Mouse (Mus musculus) brain, embryonic 14.5 days (tissue): ENCODE measurements at regions not wholly inside any gene's neighbourhood (a gene's known extent, or its start where the extent isn't known, plus 50 kb on each side); places are given as distances from the start of the nearest gene placed in this dataset.

Source experiments
- CTCF ChIP-seq: fragments of 200-500 bp; IDR thresholded peaks from 2 replicates; pipeline ENCODE4 v1.5.1; 2012; ENCODE audit warnings: inconsistent platforms, mild to moderate bottlenecking, moderate library complexity, borderline replicate concordance; ENCODE audit not compliant: insufficient read depth, insufficient read length; ENCODE audit errors: extremely low read depth
- POLR2A ChIP-seq: fragments of 200-500 bp; IDR thresholded peaks from 2 replicates; pipeline ENCODE4 v1.6.1; 2012; ENCODE audit warnings: mild to moderate bottlenecking, inconsistent platforms, borderline replicate concordance; ENCODE audit not compliant: poor library complexity, insufficient read depth, insufficient read length, severe bottlenecking; ENCODE audit errors: extremely low read depth

DNA sequence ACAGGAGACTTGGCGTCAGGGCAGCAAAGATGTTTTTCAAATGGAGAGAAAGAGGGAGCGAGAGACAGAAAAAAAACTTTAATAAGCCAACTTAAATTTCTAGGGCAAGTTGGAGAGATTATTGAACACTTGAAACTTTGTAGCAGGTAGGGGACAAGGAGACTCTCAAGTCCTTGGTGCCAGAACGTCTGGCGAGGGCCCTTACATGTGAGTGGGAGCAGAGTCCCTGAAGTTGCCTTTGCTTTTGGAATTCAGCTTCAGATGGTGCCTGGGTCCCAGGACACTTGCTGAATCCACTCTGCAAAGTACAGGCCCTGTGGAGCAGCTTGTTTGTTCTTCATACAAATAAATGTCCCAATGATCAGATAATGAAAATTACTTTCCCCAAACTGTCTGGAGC is 693.2 kb upstream of the Adgrl2 start:
- TF ChIP-seq CTCF (no peak), POLR2A (no peak)
